Mouse (Mus musculus): Measurements from ENCODE around the gene Nav2. TPM values are rescaled to one million over a fixed set of nuclear protein-coding genes. Genes with fewer than 3 reads are reported as not detected.
A peak's percentile ranks its signal among the peaks of the same experiment; 100 is the strongest.

The Nav2 gene
- polyA plus RNA-seq, 1 experiment from 2014 or later = 23.0 TPM

DNA sequence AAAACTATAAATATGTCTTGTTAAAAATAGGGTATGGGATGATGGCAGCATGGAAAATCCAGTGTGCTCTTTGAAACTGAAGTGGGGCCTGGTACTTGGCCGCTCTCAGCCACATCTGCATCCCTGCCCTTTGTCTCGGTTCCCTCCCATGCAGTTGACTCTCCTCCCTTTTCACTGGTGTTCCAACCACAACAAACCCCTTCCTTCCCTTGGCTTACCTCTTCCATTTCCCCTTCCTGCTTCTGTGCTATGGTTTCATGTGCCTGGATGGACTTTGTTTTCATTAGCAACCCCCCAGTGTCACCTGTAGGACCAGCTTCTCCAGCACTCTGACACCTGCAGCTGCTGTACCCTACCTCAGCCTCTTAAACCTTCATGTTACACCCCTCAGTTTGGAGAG, 578.8 kb downstream of the Nav2 start:
- no peak overlapping the region for H3K4me2 ChIP-seq (replicated peaks)
- H3K9me3 ChIP-seq = no peaks in the 10 kb centered on the region
- no peak for ATAC-seq (ENCODE audit: low FRiP score, low read depth)
- H3K4me1 ChIP-seq = peaks cover 25% of the 10 kb centered on the region
- no peak overlapping the region for H3K27ac ChIP-seq (replicated peaks)
- peaks cover 75% of the 10 kb centered on the region for H3K27me3 ChIP-seq
- no peaks in the 10 kb centered on the region for H3K36me3 ChIP-seq
- WGBS = 92% methylated on average over 2 of the region's 2 CpGs
- H3K9ac ChIP-seq (replicated peaks) = no peak overlapping the region
- H3K4me3 ChIP-seq = no peak overlapping the region

DNA sequence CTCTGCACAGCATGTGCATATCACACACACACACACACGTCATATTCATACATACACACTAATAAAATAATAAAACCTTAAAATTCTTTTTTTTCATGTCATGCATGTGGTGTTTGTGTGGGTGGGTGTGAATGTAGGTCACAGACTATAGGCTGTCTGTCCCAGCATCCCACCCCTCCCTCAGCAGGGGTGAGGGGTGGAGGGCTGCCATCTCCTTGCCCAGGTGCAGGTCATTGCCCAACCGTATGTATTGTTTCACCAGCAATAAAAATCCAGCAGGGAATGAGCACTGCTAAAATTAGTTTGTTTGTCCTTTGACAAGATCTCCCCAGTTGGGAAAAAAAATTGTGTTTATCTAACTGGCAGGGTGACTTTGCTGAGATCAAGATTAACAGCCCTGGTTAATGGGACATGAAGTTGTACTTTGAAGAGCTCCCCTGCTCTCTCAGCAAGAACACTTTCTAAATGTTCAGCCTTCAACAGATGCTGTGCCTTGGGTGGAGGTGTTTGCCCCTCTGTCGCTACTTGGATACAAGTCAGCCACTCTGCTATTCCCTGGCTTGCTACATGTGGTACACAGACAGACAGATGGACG, 580.1 kb downstream of the Nav2 start:
- no peaks in the 10 kb centered on the region for H3K9me3 ChIP-seq
- H3K27ac ChIP-seq (replicated peaks) = no peak overlapping the region
- 77% methylated on average over 4 of the region's 4 CpGs for WGBS
- peaks cover 64% of the 10 kb centered on the region for H3K27me3 ChIP-seq
- H3K4me2 ChIP-seq (replicated peaks) = no peak overlapping the region
- H3K36me3 ChIP-seq = no peaks in the 10 kb centered on the region
- ATAC-seq (ENCODE audit: low FRiP score, low read depth) = no peak
- no peak overlapping the region for H3K9ac ChIP-seq (replicated peaks)
- H3K4me1 ChIP-seq = peaks cover 25% of the 10 kb centered on the region
- H3K4me3 ChIP-seq = no peak overlapping the region

DNA sequence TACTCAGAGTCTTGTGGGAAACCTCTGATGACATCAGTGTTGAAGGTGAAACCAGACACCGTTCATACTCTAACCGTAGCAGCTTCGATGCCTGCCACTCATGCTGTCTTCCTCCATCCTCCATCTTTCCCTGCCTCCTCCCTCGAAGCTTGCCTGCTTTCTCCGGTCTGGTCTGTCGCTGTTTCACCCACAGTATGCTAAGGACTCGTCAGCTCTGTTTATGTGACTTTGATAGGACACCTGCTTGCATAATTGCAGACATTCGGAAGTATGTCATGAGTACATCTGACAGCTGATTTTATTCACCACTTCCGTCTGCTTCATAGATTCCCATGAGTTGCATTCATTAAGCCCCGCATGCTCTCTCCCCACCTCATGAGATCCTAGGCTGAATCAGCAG, 582.3 kb downstream of the Nav2 start:
- H3K27me3 ChIP-seq = peaks cover 63% of the 10 kb centered on the region
- peaks cover 9% of the 10 kb centered on the region for H3K4me1 ChIP-seq
- no peaks in the 10 kb centered on the region for H3K36me3 ChIP-seq
- ATAC-seq (ENCODE audit: low FRiP score, low read depth) = no peak
- 76% methylated on average over 10 of the region's 10 CpGs for WGBS
- H3K4me3 ChIP-seq = no peak overlapping the region
- no peak overlapping the region for H3K4me2 ChIP-seq (replicated peaks)
- no peak overlapping the region for H3K9ac ChIP-seq (replicated peaks)
- no peaks in the 10 kb centered on the region for H3K9me3 ChIP-seq
- H3K27ac ChIP-seq (replicated peaks) = no peak overlapping the region

DNA sequence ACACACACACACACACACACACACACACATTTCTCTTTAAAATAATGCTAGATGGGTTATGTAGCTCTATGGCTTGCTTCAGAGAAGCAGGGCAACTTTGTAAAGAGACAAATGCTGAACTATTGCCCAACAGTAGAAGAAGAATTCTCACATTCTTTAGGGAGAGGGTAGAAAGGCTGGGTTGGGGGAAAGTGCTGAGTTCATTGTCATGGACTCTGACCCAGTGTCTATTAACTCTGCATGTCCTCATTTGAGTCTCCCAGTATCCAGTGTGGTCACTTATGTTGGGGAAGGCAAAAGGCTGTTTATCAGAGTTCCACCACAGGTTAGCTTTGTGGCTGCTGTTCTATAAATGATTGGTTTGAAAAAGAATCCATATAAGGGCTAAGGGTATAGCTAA, 584.1 kb downstream of the Nav2 start:
- no peaks in the 10 kb centered on the region for H3K36me3 ChIP-seq
- peaks cover 58% of the 10 kb centered on the region for H3K27me3 ChIP-seq
- peaks cover 22% of the 10 kb centered on the region for H3K4me1 ChIP-seq
- no peak overlapping the region for H3K4me3 ChIP-seq
- H3K27ac ChIP-seq (replicated peaks) = no peak overlapping the region
- no peak for ATAC-seq (ENCODE audit: low FRiP score, low read depth)
- H3K9me3 ChIP-seq = no peaks in the 10 kb centered on the region
- H3K4me2 ChIP-seq (replicated peaks) = no peak overlapping the region
- H3K9ac ChIP-seq (replicated peaks) = no peak overlapping the region

DNA sequence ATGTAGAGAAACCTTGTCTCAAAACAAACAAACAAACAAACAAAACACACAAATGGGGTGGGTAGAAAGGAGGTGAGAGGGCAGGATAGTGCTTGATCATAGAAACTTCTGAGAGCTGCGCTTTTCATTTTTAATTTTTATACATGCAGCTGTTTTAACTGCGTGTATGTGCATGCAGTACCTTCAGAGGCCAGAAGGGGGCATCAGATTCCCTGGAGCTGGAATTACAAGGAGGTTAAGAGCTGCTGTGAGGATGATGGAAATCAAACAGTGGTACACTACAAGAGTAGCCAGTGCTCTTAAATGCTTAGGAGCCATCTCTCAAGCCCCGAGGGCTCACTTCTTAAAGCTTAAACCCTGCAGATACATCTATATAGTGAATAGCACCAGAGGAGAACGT, 584.7 kb downstream of the Nav2 start:
- 93% methylated on average over 4 of the region's 4 CpGs for WGBS
- Histone ChIP-seq H3K9me3 (no peaks in the 10 kb centered on the region), H3K27me3 (peaks cover 53% of the 10 kb centered on the region), H3K4me3 (no peak overlapping the region), H3K36me3 (no peaks in the 10 kb centered on the region), H3K9ac (replicated peaks) (no peak overlapping the region), H3K4me1 (peaks cover 22% of the 10 kb centered on the region), H3K27ac (replicated peaks) (no peak overlapping the region), H3K4me2 (replicated peaks) (no peak overlapping the region)
- no peak for ATAC-seq (ENCODE audit: low FRiP score, low read depth)

DNA sequence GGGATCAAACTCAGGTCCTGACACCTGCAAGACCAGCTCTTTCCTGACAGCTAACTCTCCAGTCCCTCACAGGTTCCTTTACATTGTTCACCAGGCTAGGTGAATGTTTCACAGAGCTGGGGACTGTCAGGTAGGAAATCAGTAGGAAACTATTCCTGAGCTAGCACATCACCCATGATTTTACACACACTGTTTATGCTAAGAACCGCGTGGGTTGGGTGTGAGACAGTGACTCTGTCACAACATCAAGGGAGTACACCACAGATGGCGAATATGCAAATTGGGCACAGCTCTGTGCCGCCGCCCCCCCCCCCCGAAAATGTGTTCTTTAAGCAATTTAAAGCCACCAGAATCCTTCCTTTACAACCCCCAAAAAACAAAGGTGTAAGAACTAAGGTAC, 586.1 kb downstream of the Nav2 start:
- Histone ChIP-seq H3K4me2 (replicated peaks) (no peak overlapping the region), H3K4me3 (no peak overlapping the region), H3K4me1 (peaks cover 22% of the 10 kb centered on the region), H3K36me3 (no peaks in the 10 kb centered on the region), H3K27ac (replicated peaks) (no peak overlapping the region), H3K9ac (replicated peaks) (no peak overlapping the region), H3K9me3 (no peaks in the 10 kb centered on the region), H3K27me3 (peaks cover 40% of the 10 kb centered on the region)
- WGBS = 83% methylated on average over 6 of the region's 6 CpGs
- ATAC-seq (ENCODE audit: low FRiP score, low read depth) = no peak

DNA sequence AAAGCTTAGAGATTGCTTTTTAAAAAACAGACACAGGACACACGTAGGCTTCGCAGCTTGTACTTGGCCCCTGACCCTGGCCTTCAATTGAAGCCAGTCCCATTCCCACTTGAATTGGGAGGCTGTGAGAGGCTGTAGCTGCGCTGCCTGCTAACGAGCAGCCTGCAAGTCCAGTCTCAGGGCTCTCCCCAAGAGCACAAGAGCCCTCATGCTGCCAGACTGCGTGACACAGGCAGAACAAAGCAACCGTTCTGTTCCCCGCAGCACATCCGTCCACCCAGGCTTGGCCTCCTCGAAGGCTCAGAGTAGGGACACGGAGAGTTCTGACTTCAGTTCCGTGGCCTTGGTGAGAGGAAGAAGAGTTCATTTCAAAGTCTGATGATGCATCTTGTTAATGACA, 587.6 kb downstream of the Nav2 start:
- peak; percentile 66 for ATAC-seq (ENCODE audit: low FRiP score, low read depth)
- Histone ChIP-seq H3K27ac (replicated peaks) (peak overlapping the region; percentile 71), H3K36me3 (no peaks in the 10 kb centered on the region), H3K4me3 (no peak overlapping the region), H3K4me2 (replicated peaks) (no peak overlapping the region), H3K27me3 (peaks cover 33% of the 10 kb centered on the region), H3K9me3 (no peaks in the 10 kb centered on the region), H3K4me1 (peaks cover 22% of the 10 kb centered on the region), H3K9ac (replicated peaks) (no peak overlapping the region)
- WGBS = 9% methylated on average over 11 of the region's 11 CpGs

DNA sequence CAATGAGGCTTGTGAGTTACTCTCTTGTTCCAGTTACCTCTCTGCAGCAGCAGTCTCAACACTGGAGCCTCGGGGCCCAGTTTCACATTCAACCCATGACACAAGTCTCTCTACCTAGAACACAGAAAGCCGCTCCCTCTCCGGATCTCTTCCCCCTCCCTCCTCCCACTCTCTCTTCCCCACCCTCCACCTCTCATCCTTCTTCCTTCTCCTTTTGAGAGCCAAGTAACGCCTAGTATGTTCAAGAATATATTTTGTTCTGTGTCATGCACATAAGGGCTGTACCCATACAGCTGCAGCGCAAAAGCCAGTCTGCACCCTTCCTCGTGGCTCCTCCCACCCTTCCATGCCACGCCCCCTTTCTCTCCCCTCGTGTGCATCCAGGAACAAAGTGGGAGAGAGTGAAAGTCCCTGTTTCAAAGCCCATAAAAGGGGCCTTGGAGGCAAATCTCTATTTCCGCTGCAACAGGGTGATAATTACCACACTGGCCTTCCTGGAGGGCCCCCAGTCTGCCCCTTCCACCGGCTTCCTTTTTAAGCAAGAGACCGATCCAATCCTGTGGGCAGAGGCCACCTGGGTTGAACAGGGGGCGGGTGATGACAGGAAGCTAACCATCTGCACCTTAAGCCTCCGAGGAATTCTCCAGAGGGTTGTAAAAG, 588.4 kb downstream of the Nav2 start:
- Histone ChIP-seq H3K4me3 (no peak overlapping the region), H3K9ac (replicated peaks) (no peak overlapping the region), H3K4me2 (replicated peaks) (0 out of 2 replicates have a peak overlapping the region, but pooled peaks have one; percentile 9), H3K27me3 (peaks cover 25% of the 10 kb centered on the region), H3K27ac (replicated peaks) (peak overlapping the region; percentile 71), H3K9me3 (no peaks in the 10 kb centered on the region), H3K4me1 (peaks cover 22% of the 10 kb centered on the region), H3K36me3 (no peaks in the 10 kb centered on the region)
- WGBS = 38% methylated on average over 13 of the region's 13 CpGs
- ATAC-seq (ENCODE audit: low FRiP score, low read depth) = peak; percentile 34; the same call in 1 of the 2 replicates

DNA sequence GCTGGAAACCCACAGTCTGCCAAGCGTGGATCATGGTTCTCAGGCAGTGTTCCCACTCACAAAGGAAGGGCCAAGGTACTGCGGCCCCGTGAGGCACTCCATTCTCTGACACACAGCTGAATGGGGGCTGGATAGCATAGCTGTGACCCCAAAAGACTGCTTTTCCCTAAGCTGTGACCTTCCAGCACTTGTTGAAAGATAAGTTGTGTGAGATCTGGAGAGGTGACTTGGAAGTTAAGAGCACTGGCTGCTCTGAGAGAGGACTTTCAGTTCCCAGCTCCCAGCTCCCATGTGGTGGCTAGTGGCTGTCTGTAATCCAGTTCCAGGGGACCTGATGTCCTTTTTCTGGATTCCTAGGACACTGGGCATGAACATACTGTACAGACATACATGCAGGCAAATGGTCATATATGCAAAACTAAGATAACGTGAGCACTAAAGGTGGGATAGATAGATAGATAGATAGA, 588.9 kb downstream of the Nav2 start:
- H3K27me3 ChIP-seq = peaks cover 20% of the 10 kb centered on the region
- no peak overlapping the region for H3K4me2 ChIP-seq (replicated peaks)

DNA sequence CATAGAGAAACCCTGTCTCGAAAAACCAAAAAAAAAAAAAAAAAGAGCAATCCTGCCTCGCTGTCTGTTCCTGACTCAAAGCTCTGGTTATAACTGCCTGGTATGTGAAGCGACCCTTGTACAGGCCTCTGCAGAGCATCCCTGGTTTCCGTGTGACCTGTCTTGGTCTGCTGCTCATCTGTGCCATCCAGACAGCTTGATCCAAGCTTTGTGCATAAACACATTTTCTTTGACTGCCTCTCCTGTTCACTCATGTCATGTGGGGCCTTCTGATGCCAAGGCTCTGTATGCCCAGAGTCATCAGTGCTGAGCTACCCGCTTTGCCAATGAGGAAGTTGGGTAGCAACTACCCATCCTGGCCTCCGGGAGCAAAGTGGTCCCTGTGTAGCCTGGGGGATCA, 591.1 kb downstream of the Nav2 start:
- no peak for ATAC-seq (ENCODE audit: low FRiP score, low read depth)
- 90% methylated on average over 6 of the region's 6 CpGs for WGBS

More for the DNA sequence above, 588.9 kb downstream of the Nav2 start:
- no peak overlapping the region for H3K4me3 ChIP-seq
- H3K36me3 ChIP-seq = no peaks in the 10 kb centered on the region
- H3K27ac ChIP-seq (replicated peaks) = 0 out of 2 replicates have a peak overlapping the region, but pooled peaks have one; percentile 71
- H3K9ac ChIP-seq (replicated peaks) = no peak overlapping the region
- ATAC-seq (ENCODE audit: low FRiP score, low read depth) = no peak
- H3K9me3 ChIP-seq = no peaks in the 10 kb centered on the region
- peaks cover 22% of the 10 kb centered on the region for H3K4me1 ChIP-seq
- 65% methylated on average over 4 of the region's 4 CpGs for WGBS

DNA sequence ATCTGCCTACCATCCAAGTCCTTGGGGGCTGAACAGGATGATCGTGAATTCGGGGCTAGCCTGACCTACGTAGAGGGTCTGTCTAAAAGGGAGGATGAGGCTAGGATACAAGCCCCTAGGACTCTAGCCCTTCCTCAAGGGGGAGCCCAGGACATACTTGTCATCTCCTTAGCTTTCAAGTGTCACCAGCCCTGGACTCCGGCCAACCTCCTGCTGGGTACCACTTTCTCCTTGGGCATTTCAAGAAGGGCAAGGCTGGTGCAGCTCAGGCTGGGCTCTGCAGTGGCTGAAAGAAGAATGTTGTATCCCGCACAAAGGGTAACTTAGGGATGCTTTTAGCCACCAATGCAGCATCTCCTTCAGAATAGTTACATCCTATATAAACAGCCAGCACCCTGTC, 592.4 kb downstream of the Nav2 start:
- no peak overlapping the region for H3K27ac ChIP-seq (replicated peaks)
- no peaks in the 10 kb centered on the region for H3K36me3 ChIP-seq
- ATAC-seq (ENCODE audit: low FRiP score, low read depth) = no peak
- H3K9ac ChIP-seq (replicated peaks) = no peak overlapping the region
- no peaks in the 10 kb centered on the region for H3K9me3 ChIP-seq
- H3K4me2 ChIP-seq (replicated peaks) = no peak overlapping the region
- no peak overlapping the region for H3K4me3 ChIP-seq
- peaks cover 34% of the 10 kb centered on the region for H3K4me1 ChIP-seq
- H3K27me3 ChIP-seq = peaks cover 12% of the 10 kb centered on the region; the same call in 1 of the 2 replicates
- WGBS = 98% methylated on average over 5 of the region's 5 CpGs

More for the DNA sequence above, 591.1 kb downstream of the Nav2 start:
- Histone ChIP-seq H3K4me1 (peaks cover 28% of the 10 kb centered on the region), H3K9ac (replicated peaks) (no peak overlapping the region), H3K4me2 (replicated peaks) (no peak overlapping the region), H3K27me3 (peaks cover 14% of the 10 kb centered on the region), H3K27ac (replicated peaks) (no peak overlapping the region), H3K36me3 (no peaks in the 10 kb centered on the region), H3K9me3 (no peaks in the 10 kb centered on the region), H3K4me3 (no peak overlapping the region)

DNA sequence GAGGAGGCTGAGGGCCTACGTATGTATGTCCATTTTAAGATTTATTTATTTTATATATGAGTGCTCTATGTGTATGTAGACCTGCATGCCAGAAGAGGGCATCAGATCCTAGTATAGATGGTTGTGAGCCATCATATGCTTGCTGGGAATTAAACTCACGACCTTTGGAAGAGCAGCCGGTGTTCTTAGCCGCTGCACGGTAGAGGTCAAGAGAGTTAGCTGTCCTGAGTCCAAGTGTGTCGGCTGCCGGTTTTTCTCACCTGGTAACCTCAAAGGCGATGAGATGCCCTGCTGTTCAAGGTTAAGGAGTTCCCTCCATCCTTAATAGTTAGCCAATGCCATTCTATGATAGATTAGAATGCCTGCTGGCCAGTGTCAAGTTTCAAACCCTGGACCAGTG, 594.9 kb downstream of the Nav2 start:
- Histone ChIP-seq H3K27me3 (no peaks in the 10 kb centered on the region), H3K27ac (replicated peaks) (no peak overlapping the region), H3K4me1 (peaks cover 18% of the 10 kb centered on the region), H3K36me3 (0 out of 2 replicates have a peak, but pooled peaks cover 5% of the 10 kb centered on the region), H3K9me3 (no peaks in the 10 kb centered on the region), H3K4me3 (no peak overlapping the region), H3K9ac (replicated peaks) (no peak overlapping the region), H3K4me2 (replicated peaks) (no peak overlapping the region)
- ATAC-seq (ENCODE audit: low FRiP score, low read depth) = no peak
- 65% methylated on average over 8 of the region's 8 CpGs for WGBS

Data from midbrain, embryonic 12.5 days (tissue).